Mouse (Mus musculus): ENCODE data around the gene Dlg4. TPM values are rescaled to one million over a fixed set of nuclear protein-coding genes. Genes with fewer than 3 reads are reported as not detected.

The Dlg4 gene
- polyA plus RNA-seq, 1 experiment from 2014 or later, result 21.0 TPM

DNA sequence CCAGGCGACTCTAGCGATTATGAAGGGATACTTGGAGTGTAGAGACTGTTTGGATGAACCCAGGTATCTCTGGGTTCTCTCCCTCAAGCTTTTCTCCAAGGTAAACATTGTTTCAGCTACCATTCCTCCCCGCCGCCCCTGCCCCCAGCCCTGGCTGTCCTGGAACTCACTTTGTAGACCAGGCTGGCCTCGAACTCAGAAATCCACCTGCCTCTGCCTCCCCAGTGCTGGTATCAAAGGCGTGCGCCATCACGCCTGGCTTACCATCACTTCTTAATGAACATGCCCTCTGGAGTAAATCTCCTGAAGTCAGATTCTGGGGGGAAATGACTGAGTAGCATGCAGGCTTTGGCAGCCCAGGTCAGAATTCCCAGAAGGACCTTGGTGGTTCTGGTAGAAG, 34.5 kb upstream of the Dlg4 start, which contains the start of gene Elp5:
TSS of gene Elp5 (minus strand) at position 293 of the 400 bp plus-strand sequence.
- Histone ChIP-seq H3K36me3 (ENCODE audit: control insufficient read depth, insufficient read depth, low read length) (peaks cover 39% of the 10 kb centered on the region), H3K9ac (ENCODE audit: low read length) (peak within 1 kb of the TSS; percentile 99), H3K27me3 (replicated peaks; ENCODE audit: control insufficient read depth, insufficient read depth, low read length) (no peaks in the 10 kb centered on the region), H3K4me1 (ENCODE audit: control insufficient read depth, insufficient read depth, low read length) (peaks cover 23% of the 10 kb centered on the region), H3K4me3 (ENCODE audit: low read depth, low read length) (peak within 1 kb of the TSS; percentile 100), H3K4me2 (ENCODE audit: low read length) (peak within 1 kb of the TSS; percentile 88), H3K27ac (ENCODE audit: low read depth, low read length) (peak within 1 kb of the TSS; percentile 98), H3K9me3 (replicated peaks; ENCODE audit: control insufficient read depth, low read length) (no peaks in the 10 kb centered on the region)
- ATAC-seq (no peak), DNase-seq (ENCODE audit: low spot score) (no peak)
- WGBS, result 60% methylated on average over 8 of the region's 8 CpGs

DNA sequence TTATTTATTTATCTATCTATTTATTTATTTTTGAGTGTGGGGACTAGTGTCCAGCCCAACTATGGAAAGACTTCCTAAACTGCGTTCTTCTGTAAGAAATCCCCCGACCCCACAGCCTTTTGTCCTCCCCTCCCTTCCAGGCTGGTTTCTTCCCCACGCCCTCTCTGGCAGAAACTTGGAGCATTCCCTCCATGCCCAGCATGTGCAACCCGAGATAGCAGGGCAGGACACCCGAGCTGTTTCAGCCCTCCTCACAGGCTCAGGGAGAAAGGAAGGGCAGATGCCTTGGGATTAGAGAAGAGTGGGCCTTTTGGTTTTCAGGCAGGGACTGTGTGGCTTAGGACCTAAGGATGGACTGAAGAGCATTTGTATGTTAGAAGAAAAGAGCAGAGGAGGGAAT, 33.9 kb upstream of the Dlg4 start:
- WGBS, result 21% methylated on average over 5 of the region's 5 CpGs
- 0 out of 2 replicates have a peak overlapping the region, but pooled peaks have one; percentile 2 for H3K4me3 ChIP-seq (ENCODE audit: low read depth, low read length)
- ATAC-seq (no peak), DNase-seq (ENCODE audit: low spot score) (no peak)
- H3K36me3 ChIP-seq (ENCODE audit: control insufficient read depth, insufficient read depth, low read length), result peaks cover 41% of the 10 kb centered on the region
- H3K27ac ChIP-seq (ENCODE audit: low read depth, low read length), result no peak overlapping the region
- no peaks in the 10 kb centered on the region for H3K27me3 ChIP-seq (replicated peaks; ENCODE audit: control insufficient read depth, insufficient read depth, low read length)
- H3K4me2 ChIP-seq (ENCODE audit: low read length), result peak overlapping the region; percentile 88
- peak overlapping the region; percentile 99 for H3K9ac ChIP-seq (ENCODE audit: low read length)
- H3K4me1 ChIP-seq (ENCODE audit: control insufficient read depth, insufficient read depth, low read length), result peaks cover 23% of the 10 kb centered on the region
- no peaks in the 10 kb centered on the region for H3K9me3 ChIP-seq (replicated peaks; ENCODE audit: control insufficient read depth, low read length)

DNA sequence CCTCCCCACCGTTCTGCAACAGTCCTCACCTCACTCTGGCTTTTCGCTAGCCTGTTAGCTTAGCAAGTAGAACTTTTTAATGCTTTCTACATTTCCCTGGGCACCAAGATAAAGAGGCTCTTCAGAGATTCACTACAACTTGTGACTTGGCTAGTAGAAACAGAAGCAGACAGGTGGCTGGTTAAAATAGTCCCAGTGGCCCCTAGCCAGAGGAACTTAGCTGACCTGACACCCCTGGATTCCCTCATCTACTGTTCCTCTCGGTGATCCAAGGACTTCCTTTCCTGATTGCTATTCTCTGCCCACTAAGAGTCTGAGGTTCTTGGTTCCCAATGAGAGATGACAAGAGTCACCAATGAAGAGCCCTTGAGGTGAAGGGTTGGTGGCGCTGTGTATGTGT, 33.4 kb upstream of the Dlg4 start:
- ATAC-seq, result no peak
- no peak for DNase-seq (ENCODE audit: low spot score)
- H3K4me2 ChIP-seq (ENCODE audit: low read length), result peak overlapping the region; percentile 88
- 86% methylated on average over 4 of the region's 4 CpGs for WGBS
- no peaks in the 10 kb centered on the region for H3K9me3 ChIP-seq (replicated peaks; ENCODE audit: control insufficient read depth, low read length)
- no peak overlapping the region for H3K27ac ChIP-seq (ENCODE audit: low read depth, low read length)
- peaks cover 23% of the 10 kb centered on the region for H3K4me1 ChIP-seq (ENCODE audit: control insufficient read depth, insufficient read depth, low read length)
- H3K36me3 ChIP-seq (ENCODE audit: control insufficient read depth, insufficient read depth, low read length), result peaks cover 46% of the 10 kb centered on the region
- H3K4me3 ChIP-seq (ENCODE audit: low read depth, low read length), result 0 out of 2 replicates have a peak overlapping the region, but pooled peaks have one; percentile 2
- 0 out of 2 replicates have a peak overlapping the region, but pooled peaks have one; percentile 99 for H3K9ac ChIP-seq (ENCODE audit: low read length)
- no peaks in the 10 kb centered on the region for H3K27me3 ChIP-seq (replicated peaks; ENCODE audit: control insufficient read depth, insufficient read depth, low read length)

DNA sequence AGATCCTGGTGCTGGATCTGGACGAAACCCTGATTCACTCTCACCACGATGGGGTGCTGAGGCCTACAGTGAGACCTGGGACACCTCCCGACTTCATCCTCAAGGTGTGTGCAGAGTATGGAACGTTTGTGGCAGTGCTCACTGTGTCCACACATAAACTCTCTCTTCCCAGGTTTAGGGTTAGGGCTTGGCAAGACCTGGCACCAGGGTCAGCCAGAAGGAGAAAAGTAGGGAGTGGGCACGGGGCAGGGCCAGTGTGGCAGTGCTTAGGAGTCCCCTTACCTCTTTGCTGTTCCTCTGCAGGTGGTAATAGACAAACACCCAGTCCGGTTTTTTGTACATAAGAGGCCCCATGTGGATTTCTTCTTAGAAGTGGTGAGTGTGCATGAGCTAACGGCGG, 32.3 kb upstream of the Dlg4 start:
- H3K9ac ChIP-seq (ENCODE audit: low read length), result no peak overlapping the region
- no peaks in the 10 kb centered on the region for H3K27me3 ChIP-seq (replicated peaks; ENCODE audit: control insufficient read depth, insufficient read depth, low read length)
- no peaks in the 10 kb centered on the region for H3K9me3 ChIP-seq (replicated peaks; ENCODE audit: control insufficient read depth, low read length)
- no peak overlapping the region for H3K27ac ChIP-seq (ENCODE audit: low read depth, low read length)
- peaks cover 54% of the 10 kb centered on the region for H3K36me3 ChIP-seq (ENCODE audit: control insufficient read depth, insufficient read depth, low read length)
- ATAC-seq (no peak), DNase-seq (ENCODE audit: low spot score) (no peak)
- no peak overlapping the region for H3K4me3 ChIP-seq (ENCODE audit: low read depth, low read length)
- WGBS, result 94% methylated on average over 8 of the region's 8 CpGs
- no peak overlapping the region for H3K4me2 ChIP-seq (ENCODE audit: low read length)
- H3K4me1 ChIP-seq (ENCODE audit: control insufficient read depth, insufficient read depth, low read length), result peaks cover 20% of the 10 kb centered on the region

DNA sequence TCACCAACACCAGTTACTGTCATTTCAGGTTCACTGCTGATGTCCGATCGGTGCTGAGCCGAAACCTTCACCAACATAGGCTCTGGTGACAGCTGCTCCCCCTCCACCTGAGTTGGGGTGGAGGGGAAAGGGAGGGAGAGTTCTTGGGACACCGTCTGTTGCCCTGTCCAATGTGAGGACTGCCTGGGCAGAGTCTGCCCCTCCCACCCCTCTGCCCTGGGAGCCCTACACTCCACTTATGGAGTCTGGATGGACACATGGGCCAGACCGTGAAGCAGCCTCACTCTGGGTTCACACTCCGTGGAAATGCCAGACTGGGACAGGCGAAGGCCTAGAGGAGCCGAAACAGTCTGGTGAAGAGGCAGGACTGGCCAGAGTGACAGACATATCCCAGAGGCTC, 26.8 kb upstream of the Dlg4 start:
- no peak overlapping the region for H3K27ac ChIP-seq (ENCODE audit: low read depth, low read length)
- no peak overlapping the region for H3K4me3 ChIP-seq (ENCODE audit: low read depth, low read length)
- H3K9ac ChIP-seq (ENCODE audit: low read length), result no peak overlapping the region
- DNase-seq (ENCODE audit: low spot score), result no peak
- H3K9me3 ChIP-seq (replicated peaks; ENCODE audit: control insufficient read depth, low read length), result no peaks in the 10 kb centered on the region
- no peak for ATAC-seq
- WGBS, result 87% methylated on average over 8 of the region's 8 CpGs
- no peaks in the 10 kb centered on the region for H3K27me3 ChIP-seq (replicated peaks; ENCODE audit: control insufficient read depth, insufficient read depth, low read length)
- H3K36me3 ChIP-seq (ENCODE audit: control insufficient read depth, insufficient read depth, low read length), result peaks cover 71% of the 10 kb centered on the region
- no peak overlapping the region for H3K4me2 ChIP-seq (ENCODE audit: low read length)
- H3K4me1 ChIP-seq (ENCODE audit: control insufficient read depth, insufficient read depth, low read length), result peaks cover 8% of the 10 kb centered on the region

DNA sequence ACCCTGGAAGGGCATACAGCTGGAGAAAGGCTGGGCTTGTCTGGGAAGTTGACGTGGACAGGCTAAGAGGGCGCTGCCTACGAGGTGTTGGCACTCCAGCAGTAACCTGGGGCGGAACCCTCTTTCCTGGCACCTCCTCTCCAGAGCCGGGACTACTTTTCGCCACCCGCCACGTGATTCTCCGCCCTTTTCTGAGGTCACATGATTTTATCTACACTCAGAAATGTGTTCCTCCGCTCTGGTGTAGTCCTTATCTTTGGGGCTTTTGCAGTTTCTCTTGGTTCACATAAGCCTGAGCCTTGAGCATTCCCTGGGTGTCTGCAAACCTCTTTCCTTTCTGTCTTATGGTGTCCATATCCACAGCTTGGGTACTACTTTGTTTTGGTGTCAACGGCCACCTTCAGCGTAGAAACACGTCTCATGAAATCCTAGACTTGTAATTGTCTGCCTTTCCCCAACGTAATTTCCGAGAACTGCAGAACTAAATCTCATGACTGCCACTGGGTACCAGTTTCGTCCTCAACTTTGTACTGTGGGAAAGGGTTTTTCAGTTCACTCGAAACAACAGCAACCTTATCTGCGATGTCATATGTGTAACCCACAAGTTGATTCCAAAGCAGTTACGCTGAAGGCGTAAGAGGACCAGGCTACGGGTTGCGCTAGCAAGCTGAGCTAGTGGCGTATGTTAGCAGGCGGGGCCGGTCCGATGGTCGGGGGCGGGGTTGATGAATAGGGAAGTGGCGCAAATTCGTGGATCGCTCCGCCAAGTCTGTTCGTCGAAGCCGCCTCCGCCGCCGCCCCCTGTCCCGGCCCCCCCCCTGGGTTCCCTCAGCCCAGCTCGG, 25.7 kb upstream of the Dlg4 start, which contains the start of gene Gabarap:
TSS of gene Gabarap (plus strand) at position 294 of the 842 bp plus-strand sequence.
- Histone ChIP-seq H3K27me3 (replicated peaks; ENCODE audit: control insufficient read depth, insufficient read depth, low read length) (no peaks in the 10 kb centered on the region), H3K36me3 (ENCODE audit: control insufficient read depth, insufficient read depth, low read length) (peaks cover 60% of the 10 kb centered on the region), H3K9ac (ENCODE audit: low read length) (peak within 1 kb of the TSS; percentile 92), H3K4me1 (ENCODE audit: control insufficient read depth, insufficient read depth, low read length) (peaks cover 11% of the 10 kb centered on the region), H3K4me2 (ENCODE audit: low read length) (peak within 1 kb of the TSS; percentile 50), H3K4me3 (ENCODE audit: low read depth, low read length) (peak within 1 kb of the TSS; percentile 77), H3K27ac (ENCODE audit: low read depth, low read length) (peak within 1 kb of the TSS; percentile 85), H3K9me3 (replicated peaks; ENCODE audit: control insufficient read depth, low read length) (no peaks in the 10 kb centered on the region)
- ATAC-seq (peak; percentile 72), DNase-seq (ENCODE audit: low spot score) (peak; percentile 98)
- WGBS, result 1% methylated on average over 40 of the region's 40 CpGs

DNA sequence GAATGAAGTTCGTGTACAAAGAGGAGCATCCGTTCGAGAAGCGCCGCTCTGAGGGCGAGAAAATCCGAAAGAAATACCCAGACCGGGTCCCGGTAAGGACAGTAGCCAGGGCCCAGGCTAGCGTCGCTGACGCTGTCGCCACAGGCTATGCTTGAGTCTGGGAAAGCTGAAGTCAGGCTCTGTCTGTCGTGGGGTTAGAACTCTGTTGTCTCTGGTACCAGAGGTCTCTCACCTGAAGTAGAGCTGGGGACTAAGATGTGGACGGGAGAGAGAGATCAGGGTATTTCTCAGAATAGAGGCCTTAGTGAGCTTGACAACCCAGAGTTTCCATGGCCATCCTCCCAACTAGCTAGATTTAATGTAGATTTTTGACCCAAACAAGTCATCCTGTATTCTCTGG, 25.0 kb upstream of the Dlg4 start:
- ATAC-seq (peak; percentile 13; the same call in 1 of the 2 replicates), DNase-seq (ENCODE audit: low spot score) (no peak)
- Histone ChIP-seq H3K9ac (ENCODE audit: low read length) (peak overlapping the region; percentile 92), H3K36me3 (ENCODE audit: control insufficient read depth, insufficient read depth, low read length) (peaks cover 54% of the 10 kb centered on the region), H3K4me2 (ENCODE audit: low read length) (peak overlapping the region; percentile 50), H3K4me3 (ENCODE audit: low read depth, low read length) (peak overlapping the region; percentile 77), H3K4me1 (ENCODE audit: control insufficient read depth, insufficient read depth, low read length) (peaks cover 11% of the 10 kb centered on the region), H3K9me3 (replicated peaks; ENCODE audit: control insufficient read depth, low read length) (no peaks in the 10 kb centered on the region), H3K27ac (ENCODE audit: low read depth, low read length) (peak overlapping the region; percentile 85), H3K27me3 (replicated peaks; ENCODE audit: control insufficient read depth, insufficient read depth, low read length) (no peaks in the 10 kb centered on the region)
- WGBS, result under 1% methylated on average over 15 of the region's 15 CpGs

DNA sequence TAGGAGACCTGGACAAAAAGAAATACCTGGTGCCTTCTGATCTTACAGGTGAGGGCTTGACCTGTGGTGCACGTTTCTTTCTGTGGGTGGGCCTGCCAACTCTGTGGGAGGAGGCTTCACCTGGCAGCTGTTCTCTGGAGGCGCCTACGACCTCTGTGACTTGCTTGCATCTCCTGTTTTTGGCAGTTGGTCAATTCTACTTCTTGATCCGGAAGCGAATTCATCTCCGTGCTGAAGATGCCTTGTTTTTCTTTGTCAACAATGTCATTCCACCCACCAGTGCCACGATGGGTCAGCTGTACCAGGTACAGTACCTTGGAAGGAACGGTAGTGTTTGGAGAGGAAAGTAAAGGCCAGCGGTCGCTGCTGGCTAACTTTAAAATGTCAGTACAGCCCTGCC, 24.3 kb upstream of the Dlg4 start:
- Histone ChIP-seq H3K36me3 (ENCODE audit: control insufficient read depth, insufficient read depth, low read length) (peaks cover 47% of the 10 kb centered on the region), H3K9me3 (replicated peaks; ENCODE audit: control insufficient read depth, low read length) (no peaks in the 10 kb centered on the region), H3K4me3 (ENCODE audit: low read depth, low read length) (peak overlapping the region; percentile 77), H3K9ac (ENCODE audit: low read length) (peak overlapping the region; percentile 92), H3K27ac (ENCODE audit: low read depth, low read length) (no peak overlapping the region), H3K4me1 (ENCODE audit: control insufficient read depth, insufficient read depth, low read length) (peaks cover 11% of the 10 kb centered on the region), H3K27me3 (replicated peaks; ENCODE audit: control insufficient read depth, insufficient read depth, low read length) (no peaks in the 10 kb centered on the region), H3K4me2 (ENCODE audit: low read length) (peak overlapping the region; percentile 50)
- 84% methylated on average over 10 of the region's 10 CpGs for WGBS
- ATAC-seq, result no peak
- DNase-seq (ENCODE audit: low spot score), result no peak

DNA sequence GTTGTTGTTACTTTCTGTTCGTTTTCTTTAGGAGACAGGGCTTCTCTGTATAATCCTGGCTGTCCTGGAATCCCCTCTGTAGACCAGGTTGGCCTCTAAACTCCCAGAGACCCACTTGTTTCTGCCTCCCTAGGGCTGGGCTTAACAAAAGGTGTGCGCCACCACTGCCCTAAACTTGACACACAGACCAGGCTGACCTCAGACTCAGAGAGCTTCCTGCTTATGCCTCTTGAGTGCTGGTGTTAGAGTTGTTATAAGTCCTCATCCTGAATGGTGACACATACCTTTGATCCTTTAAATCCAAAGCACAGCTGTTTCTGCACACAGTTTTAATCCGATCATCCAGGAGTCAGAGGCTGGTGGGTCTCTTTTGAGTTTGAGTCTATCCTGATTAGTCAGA, 23.8 kb upstream of the Dlg4 start:
- Histone ChIP-seq H3K27me3 (replicated peaks; ENCODE audit: control insufficient read depth, insufficient read depth, low read length) (no peaks in the 10 kb centered on the region), H3K9ac (ENCODE audit: low read length) (0 out of 2 replicates have a peak overlapping the region, but pooled peaks have one; percentile 21), H3K27ac (ENCODE audit: low read depth, low read length) (no peak overlapping the region), H3K9me3 (replicated peaks; ENCODE audit: control insufficient read depth, low read length) (no peaks in the 10 kb centered on the region), H3K4me2 (ENCODE audit: low read length) (peak overlapping the region; percentile 50), H3K36me3 (ENCODE audit: control insufficient read depth, insufficient read depth, low read length) (peaks cover 45% of the 10 kb centered on the region), H3K4me3 (ENCODE audit: low read depth, low read length) (peak overlapping the region; percentile 77; the same call in 1 of the 2 replicates), H3K4me1 (ENCODE audit: control insufficient read depth, insufficient read depth, low read length) (peaks cover 14% of the 10 kb centered on the region)
- 83% methylated on average over 3 of the region's 3 CpGs for WGBS
- no peak for ATAC-seq
- DNase-seq (ENCODE audit: low spot score), result no peak

Measured in forebrain, embryonic 14.5 days (tissue).